Mouse (Mus musculus) gonadal fat pad, adult 2 months (tissue): Measurements from ENCODE around the gene Dmc1. TPM values are rescaled to one million over a fixed set of nuclear protein-coding genes. Genes with fewer than 3 reads are reported as not detected.
A peak's percentile ranks its signal among the peaks of the same experiment; 100 is the strongest.

ENCODE experiments used
- DNase-seq: peaks from one replicate; pipeline ENCODE4 v3.0.0-alpha.2; 2012; ENCODE audit warnings: low read depth
- polyA plus RNA-seq: library from polyadenylated mRNA; depleted of rRNA; stranded (reverse); fragments of >200 nt; gene quantifications from 2 replicates; pipeline ENCODE4 v1.2.3, GENCODE M21; 2012

Dmc1 gene
- polyA plus RNA-seq, 1 experiment, result 0.50 TPM

DNA sequence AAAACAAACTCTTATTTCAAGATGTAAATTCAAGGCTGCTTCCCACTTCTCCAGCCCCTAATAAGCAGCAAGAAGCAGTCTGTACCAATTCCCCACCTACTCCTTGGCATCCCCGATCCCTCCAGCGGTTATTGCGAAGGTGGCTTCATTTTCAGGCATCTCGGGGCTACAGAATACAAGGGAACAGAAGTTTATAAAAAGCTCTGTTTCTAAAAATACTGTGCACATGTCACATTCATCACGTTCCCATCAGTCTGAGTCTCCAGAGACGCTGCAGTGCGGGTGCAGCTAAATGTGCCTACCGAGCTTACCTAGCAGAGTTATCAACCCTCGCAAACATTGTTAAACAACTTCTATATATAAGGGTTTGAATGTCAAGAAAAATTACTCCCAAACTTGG is 42.5 kb downstream of the Dmc1 start:
- DNase-seq, result no peak

DNA sequence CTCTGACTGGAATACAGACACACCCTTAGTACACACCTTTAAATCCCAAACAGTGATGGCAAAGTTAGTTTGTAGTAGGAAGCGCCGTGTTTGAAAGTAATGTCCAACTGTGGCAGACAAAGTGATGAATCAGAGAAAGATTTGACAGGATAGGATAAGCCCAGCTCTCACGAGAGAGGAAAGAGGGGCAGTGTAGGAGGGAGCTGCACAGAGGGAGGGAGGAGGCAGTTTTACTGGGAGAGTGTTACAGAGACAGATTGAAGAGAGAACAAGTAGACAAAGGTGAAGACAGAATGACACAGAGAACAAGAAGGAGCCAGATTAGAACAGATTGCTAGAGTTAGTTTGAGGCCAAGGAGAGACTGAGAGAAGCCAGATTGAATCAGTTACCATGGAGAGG is 45.3 kb downstream of the Dmc1 start:
- DNase-seq, result no peak

DNA sequence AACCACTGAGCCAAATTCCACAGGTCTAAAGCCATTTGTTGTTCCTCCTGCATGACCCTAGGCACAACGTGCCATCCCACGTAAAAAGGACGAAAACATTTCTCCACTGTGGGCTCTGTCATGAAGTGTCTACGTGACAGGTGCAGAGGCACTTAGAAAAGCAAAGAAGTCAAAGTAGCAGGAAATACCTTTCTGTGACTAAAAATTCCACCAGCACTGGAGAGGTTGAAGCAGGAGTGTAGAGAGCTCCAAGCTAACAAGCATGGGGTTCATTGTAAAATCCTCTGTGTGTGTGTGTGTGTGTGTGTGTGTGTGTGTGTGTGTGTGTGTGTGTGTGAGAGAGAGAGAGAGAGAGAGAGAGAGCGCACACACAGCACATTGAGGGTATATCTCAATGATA is 52.3 kb downstream of the Dmc1 start:
- DNase-seq, result no peak

DNA sequence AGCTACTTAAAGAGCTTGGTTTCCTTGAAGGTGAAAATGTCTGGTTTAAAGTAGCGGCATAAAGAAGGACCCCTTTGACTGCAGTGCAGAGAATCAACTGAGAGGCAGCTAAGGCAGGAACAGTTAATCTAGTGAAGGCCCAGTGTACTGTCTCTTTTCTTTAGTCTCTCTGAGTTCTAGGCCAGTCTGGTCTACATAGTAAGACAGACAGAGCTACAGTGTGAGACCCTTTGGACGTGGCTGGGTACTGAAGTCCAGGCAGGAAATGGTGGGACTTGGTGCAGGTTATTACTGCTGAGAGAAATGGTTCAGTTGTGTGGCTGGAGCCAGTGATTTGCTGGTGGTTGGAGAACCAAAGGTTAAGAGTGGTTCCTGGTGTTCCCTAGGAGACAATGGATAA is 56.7 kb downstream of the Dmc1 start:
- no peak for DNase-seq

DNA sequence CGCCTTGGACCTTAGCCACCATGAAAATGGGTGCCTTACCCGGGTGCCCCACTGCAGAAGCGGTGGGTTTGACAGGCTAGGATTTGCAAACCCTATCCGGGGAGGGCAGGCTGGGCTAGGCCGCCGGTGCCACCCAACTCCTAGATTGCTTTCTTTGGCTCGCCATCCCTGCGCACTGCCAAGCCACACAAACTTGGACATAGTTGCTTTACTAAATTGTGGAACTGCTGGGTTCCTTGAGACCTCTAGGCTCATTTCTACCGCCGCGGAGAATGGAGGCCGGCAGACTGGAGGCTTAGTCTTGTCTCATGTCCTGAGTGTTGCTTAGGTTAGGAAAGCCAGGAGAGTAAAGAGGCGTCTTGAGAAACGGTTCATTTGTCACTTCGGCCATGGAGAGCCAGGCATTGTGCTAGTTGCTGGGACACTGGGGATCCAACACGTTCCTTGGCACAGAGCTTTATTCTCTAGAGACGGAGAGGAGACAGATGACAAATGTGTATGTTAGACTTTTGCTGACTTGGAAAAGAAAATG is 57.6 kb downstream of the Dmc1 start:
- DNase-seq, result peak; percentile 63

DNA sequence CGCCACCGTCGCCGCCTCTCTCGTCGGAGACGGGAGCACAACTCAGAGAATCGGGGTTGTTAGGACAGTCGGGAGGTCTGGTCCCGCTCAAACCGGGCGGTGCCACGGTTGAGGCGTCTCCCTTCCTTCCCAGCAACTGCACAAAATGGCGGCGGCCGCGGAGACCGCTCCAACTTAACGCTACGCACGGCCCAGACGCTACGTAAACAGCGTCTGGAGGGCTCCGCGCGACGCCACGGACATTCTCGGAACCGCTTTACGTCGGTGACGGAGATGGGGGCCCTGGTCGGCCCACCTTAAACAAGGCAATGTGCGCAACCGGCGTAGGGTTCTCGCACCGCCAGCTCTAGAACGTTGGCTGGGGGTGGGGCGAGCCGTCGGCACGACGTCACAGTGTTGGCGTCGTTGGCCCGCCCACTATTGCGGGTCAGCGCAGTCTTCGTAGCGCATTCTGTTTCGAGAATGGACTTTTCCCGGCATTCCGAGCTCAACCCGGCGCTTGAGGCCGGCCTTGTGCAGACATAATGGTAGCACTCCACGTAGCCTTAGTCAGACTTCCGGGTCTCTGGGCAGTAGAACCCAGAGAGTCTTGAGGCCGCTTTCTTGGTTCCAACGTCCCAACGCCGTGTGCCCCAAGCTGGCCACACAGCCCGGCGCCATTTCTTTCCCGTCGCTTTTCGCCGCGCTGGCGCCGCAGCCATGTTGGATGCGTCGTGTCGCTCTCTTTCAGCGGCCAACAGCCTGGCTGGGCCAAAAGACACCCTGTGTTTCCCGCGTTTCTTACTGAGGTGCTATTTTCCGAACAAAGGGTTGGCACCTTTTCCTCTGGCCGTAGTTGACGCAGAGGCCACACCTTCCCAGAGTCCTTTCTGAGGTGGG is 58.3 kb downstream of the Dmc1 start, which contains the start of gene Ddx17:
Ddx17 (minus strand) TSS at position 332 of the 879 bp plus-strand sequence.
- DNase-seq, result peak; percentile 59

DNA sequence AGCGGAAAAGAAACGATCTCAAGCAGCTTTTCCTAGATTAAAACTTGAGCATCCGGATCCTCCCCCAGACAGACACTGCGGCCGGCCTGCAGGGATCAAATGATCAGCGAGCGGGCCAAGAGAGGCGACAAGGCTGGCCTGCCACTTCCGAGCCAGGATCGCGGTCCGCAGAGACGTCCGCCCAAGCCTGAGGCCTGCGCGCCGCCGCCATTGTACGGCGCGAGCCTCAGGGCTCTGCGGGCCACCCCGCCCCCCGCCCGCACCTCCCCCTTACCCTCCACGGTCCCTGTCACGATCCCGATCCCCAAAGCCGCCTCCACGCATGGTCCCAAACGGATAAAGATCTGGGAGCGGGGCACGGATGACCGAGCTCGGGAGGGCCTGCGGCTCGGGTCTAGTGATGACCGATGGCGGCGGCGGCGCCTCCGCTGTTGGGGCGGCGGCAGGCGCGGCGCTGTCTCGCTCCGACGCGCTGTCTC is 58.9 kb downstream of the Dmc1 start:
- DNase-seq, result no peak

DNA sequence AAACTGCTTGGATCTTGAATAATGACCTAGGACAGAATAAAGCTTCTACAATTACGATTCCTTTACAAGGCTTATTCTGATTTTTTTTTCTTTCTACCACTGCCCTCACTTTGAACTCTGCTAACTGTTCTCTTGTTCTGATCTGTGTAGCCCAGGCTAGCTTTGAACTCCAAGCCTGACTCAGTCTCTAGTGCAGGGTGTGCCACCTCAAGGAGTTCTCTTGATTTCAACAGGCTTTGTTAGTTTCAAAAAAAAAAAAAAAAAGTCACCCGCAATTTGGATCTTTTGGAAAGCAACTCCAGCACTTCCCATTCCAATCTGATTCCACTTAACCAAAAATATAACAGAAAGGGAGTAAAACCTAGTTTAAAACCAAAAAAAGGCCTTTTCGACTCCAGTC is 59.4 kb downstream of the Dmc1 start:
- no peak for DNase-seq

DNA sequence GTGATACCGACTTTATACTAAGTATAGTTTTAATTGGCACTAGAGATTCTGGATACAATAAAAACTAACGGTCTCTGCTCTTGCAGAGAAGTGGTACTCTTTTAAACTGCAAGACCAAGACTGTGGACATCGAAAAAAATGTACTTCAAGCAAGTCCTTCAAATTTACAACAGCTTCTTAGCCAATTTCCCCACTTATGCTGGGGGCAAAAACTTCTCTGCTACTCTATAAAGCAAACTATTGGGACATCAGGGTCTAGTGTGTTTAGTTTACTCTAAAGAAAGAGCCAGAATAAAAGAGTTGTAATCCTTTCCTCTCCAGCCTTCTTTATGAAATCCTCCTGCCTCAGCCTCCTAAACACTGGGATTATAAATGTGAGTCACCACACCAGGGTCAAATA is 60.9 kb downstream of the Dmc1 start:
- DNase-seq, result no peak

DNA sequence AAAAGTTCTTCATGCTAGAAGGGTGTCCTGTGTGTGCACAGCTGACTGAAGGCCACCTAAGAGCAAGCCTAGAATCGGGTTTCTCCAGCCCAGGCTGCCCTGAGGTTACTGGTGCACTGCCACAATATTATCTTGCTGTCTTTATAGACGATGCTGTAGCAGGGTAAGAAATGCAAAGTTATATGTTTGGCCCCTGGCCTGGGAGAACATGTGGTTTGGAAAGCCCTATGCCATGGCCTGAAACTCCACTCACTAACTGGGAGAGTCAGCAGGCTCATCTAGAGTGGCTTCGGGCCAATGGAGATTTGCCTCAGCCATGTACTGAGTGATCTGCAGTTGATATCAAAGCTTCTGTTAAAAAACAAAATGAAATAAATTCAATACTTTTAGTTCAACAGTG is 71.1 kb downstream of the Dmc1 start:
- DNase-seq, result no peak

DNA sequence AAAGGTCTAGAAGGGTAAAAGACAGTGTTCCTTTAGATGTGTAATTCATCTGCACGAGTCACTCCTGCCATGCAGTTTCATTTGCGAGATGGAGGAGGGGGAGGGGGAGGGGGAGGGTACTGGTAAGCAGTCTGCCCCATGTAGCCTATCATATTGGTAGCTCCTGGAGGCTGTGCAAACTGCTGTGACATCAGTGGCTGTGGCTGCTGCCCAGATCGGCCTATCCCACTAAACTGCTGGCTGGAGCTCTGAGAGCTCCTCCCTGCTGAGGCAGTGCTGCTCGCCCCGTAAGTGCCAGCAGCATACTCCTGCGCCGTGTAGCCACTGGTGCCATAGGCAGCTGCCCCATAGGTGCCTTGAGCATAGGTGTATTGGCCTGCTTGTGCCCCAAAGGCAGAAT is 75.0 kb downstream of the Dmc1 start:
- no peak for DNase-seq

DNA sequence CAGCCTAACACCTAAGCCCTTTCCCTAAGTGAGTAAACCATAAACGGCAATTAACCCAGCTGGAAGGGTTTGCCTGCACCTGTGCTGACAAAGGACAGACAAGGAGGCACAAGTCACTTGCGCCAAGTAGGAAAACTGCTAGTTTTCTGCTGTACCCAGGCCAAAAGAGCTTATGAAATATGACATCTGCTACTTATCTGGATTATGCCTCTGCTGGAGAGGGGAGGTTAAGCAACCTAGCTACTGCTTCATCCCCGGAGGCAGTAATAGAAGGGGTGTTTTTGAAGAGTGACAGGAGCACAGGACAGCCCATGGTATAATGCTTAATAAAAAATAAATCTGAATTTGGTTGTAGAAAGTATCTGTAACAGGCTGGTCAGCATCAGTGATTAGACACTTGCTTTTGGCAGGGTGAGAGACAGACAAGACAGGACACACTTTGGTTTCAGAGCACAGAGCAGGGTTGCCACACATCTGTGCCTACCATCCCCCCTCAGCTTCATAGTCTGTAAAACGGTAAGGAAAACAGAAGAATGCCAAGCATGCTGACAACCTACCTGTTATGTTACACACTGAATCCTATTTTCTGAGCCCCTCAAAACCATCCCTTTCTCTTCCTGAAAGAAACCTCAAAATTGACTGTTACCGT is 76.8 kb downstream of the Dmc1 start:
- peak; percentile 82 for DNase-seq

DNA sequence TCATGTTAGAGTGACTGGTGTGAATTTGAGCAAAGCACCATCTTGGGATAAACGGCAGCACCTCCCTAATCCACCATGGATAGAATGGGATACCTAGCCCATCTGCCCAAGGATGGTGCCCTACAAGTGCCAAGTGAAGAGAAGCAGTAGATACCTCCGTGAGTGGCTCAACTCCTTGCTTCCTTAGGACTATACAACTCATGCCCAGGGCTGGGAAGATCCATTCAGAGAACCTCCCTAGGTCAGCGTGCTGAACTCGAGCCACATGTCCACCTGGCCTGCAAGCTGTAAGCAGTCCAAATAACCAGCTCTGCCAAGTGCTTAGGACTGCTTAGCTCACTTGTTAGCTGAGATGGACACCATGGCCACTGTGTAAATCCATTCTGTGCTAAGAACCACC is 77.7 kb downstream of the Dmc1 start:
- DNase-seq, result no peak

DNA sequence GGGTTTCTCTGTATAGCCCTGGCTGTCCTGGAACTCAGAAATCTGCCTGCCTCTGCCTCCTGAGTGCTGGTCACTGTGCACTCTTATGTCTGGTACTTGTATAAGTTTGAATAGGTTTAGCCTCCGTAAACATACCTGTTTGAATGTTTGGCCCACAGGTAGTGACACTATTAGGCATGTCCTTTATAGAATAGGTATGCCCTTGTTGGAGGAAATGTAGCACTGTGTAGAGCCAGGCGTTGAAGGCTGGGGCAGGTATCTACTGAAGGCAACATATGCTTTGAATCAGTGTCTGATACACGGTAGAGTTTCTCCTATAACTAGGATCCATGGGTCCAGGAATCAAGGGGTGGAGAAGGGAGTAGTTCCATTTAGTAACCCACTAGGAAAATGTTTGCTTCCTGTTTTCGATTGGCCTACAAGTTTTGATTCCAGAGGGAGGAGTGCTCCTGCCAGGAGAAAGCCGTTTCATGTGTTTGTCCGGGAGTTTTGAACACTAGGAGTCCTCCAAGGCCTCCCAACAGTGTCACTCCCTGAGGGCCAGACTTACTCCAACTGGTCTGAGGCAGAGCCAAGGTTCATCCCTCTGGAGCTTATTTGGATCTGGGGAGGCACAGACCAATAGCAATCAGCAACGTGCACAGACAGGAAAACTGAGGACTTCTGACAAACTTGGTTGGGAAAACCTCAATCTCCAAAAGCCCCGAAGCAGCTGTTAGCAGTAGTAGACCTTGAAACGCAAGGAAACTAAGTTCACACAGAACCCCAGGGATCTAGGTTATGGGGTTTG is 78.7 kb downstream of the Dmc1 start:
- peak; percentile 76 for DNase-seq

DNA sequence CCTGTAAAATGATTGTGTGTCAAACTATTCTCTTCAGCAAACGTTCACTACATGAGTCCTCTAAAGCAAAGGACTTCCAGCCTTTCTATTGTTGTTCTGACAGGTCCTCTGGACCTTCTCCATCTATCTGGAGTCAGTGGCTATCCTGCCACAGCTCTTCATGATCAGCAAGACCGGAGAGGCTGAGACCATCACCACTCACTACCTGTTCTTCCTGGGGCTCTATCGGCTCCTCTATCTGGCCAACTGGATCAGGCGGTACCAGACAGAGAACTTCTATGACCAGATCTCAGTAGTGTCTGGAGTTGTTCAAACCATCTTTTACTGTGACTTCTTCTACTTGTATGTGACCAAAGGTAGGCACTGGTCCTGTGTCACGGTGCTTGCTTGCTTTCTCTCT is 79.3 kb downstream of the Dmc1 start:
- DNase-seq, result no peak

DNA sequence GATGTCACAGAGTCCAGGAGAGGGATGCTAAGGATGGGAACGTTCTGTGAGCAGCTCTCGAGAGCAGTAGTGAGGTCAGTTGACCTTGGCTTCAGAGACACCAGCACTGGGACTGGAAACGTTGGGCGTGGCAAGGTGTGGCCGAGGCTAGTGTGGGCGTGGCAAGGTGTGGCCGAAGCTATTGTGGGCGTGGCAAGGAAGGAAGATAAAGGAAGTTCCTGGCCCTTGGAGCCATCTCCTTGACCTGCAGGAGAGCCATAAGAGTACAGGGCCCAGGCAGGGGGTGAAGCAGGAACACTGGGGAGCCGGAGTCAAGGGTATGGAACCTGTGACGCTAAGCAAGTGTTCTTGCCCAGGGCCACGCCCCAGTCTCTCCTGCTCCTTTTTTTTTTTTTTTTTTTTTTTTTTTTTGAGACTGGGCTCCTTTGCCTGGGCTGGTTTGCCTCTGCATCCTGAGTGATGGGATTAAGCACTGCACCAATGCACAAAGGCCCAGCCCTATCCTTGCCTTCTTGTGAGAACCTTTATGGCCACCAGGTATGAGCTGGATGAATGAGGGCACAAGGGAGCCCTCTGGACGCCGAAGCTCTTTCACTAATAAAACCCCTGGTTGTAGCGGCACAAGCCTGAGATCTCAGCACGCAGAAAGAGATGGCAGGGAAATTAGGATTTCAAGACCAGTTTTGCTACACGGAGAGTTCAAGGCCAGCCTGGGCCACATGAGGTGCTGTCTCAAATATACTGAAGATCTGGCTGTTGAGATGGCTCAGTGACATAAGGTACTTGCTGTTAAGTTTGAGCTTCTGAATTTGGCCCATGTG is 85.3 kb downstream of the Dmc1 start:
- no peak for DNase-seq

DNA sequence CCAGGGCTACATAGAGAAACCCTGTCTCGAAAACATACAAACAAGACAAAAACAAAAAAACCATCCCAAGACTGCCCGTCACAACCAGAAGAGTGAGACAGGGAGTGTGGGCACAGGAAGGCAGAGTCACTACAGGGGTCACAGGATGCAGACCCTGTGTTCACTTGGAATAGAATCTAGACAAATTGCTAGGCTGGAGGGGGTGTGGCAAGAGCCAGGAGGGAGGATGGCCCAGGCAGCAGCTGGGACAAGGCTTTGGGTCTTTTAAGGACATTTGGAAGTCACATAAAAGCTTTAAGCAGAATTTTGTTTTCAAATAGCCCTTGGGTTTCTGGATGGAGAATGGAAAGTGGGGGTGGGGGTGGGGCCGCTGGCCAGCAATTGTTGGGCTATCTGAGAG is 86.3 kb downstream of the Dmc1 start:
- DNase-seq, result no peak

DNA sequence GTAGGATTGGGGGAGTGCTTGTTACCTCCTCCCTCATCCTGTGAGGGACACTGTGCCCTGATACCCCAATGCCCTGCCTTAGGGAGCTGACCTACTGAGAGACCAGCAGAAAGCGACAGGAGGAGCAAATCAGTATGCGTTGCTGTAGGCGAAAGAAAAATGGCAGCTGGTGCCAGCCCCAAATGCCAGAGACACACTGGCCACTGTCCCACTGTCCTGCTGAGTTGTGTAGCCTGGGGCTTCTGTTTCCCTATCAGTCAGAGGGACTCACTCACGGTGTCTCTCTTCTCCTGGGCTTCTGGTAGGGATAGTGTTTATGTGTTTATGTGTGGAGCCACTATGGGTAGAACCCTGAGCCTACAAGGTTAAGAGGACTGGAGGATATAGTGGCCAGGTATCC is 87.2 kb downstream of the Dmc1 start:
- DNase-seq, result no peak

DNA sequence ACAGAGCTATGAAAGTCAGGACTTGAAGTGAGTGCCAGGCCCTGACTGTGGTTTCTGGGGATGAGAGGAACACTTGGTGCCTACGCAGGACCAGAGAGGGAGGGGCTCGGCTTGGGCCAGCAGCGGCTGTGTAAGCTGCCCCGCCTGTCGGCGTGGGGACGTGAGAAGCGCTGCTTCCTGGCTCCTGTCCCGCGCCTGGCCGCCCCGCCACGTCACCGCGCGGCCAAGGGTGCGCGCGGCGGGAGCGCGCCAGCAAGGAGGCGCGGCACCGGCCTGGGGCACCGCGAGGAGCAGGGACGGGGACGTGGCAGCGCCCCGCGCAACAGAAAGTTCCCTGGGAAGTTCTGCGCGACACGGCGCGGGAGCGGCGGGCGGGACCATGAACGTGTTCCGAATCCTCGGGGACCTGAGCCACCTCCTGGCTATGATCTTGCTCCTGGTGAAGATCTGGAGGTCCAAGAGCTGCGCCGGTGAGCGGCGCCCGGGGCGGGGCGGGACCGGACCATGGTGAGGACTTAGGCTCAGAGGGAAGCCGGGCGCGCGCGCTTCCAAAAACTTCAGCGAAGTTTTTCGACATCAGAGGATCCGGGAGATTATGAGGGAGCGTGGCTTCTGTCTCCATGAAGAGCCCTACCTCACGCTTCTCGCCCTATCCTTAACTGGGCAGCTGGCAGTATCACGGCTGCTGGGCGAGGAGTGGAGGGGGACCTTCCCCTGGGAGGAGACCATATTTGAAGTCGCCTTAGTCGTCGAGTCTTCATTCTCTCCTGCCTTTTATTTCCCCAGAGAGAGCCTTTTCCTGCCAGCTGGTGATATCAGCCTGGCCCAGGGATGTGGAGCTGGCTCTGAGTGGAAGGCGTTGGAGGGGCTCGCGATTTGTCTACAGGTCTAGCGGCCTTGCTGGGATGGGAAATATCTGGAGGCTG is 88.5 kb downstream of the Dmc1 start, which contains the start of gene Kdelr3:
Kdelr3 (plus strand) TSS at position 241 of the 926 bp plus-strand sequence.
- DNase-seq, result no peak

DNA sequence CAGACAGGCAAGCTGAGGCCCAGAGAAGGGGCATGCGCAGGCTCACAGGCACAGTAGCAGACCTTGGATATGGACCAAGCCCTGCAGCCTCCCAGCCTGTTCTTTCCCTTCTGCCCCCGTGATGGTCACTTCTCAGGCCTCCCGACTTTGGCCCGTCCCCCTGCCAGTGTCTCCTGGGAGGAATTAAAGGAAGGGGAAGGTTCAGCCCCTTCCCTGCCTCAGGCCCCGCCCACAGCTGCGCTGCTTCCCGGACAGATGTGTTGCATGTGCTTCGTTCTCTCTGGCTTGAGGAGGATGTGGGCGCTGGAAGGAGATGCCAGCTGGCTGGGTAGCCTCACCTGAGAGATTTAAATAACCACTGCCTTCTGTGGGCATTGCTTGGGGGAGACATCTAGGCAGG is 91.0 kb downstream of the Dmc1 start:
- no peak for DNase-seq
